Mouse (Mus musculus) embryonic stem cell, embryonic (primary cell): Measurements from ENCODE around the gene Gm20388.

Experiments
- CTCF ChIA-PET, 4 experiments: fragments of 300-600 bp in 2 of 4; fragments of 350-600 bp in 2 of 4; sonication (Branson Sonifier 250); formaldehyde crosslinking; loops; one replicate each; lab custom pipeline; 2022; ENCODE audit warnings: inconsistent platforms in 2 of 4; lab: Charles Lee
- POLR2A ChIA-PET, 4 experiments: fragments of 300-600 bp in 2 of 4; fragments of 350-600 bp in 2 of 4; sonication (Branson Sonifier 250); formaldehyde crosslinking; loops; one replicate each; lab custom pipeline; 2022; ENCODE audit warnings: antibody characterized with exemption in 4 of 4, inconsistent platforms in 1 of 4; lab: Charles Lee

The Gm20388 gene

DNA sequence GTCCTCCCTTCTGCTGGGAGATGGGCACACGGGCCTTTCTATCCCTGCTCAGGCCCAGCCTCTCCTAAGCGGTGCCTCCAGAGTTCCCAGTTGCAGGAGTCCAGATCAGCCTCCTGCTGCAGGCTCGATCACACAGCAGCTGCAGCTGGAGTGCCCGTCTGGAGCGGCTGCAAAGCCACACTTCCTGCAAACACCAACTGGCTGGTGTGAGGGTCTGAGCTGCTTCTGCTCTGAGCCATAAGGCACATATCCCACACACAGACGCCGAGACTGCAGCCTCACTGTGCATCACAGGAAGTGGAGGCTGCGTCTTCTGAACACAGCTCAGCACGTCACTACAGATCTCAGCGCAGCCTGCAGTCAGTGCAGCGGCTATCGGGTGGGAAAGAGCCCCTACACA, 2756.2 kb downstream of the Gm20388 start:
- CTCF ChIA-PET, result interaction anchor here in 1 of 4 experiments (1.5 kb wide), 1 partner anchor 25 kb away, joined by 5 read pairs; no protein-coding TSS in a partner anchor

DNA sequence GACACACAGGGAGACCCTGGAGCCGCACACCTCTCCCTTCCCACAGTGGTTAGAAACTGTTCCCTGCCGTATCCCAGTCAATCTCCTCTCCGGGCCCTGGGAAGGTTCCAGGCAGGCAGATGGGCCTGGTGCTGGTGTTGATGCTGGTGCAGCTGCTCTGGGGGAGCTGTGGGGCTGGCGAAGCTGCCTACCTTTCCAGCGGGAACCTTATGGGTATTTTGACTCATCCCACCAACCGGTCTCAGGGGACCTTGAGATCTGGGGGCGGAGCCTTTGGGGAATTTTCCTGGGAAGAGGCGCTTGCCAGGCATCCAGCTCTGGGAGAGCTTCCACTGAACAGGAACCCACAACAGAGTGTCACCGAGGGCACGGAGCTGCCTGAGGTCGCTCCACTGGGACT, 2757.2 kb downstream of the Gm20388 start:
- ChIA-PET CTCF (interaction anchor here in 2 of 4 experiments (0.7 to 1.7 kb wide), 4 partner anchors 8 to 208 kb away, joined by 3 to 7 read pairs (median 6); no protein-coding TSS in a partner anchor), POLR2A (interaction anchor here in 2 of 4 experiments (0.6 to 1.4 kb wide), 3 partner anchors 12 to 318 kb away, joined by 3 to 4 read pairs (median 3); no protein-coding TSS in a partner anchor)

More for the DNA sequence above, 2756.2 kb downstream of the Gm20388 start:
- POLR2A ChIA-PET, result interaction anchor here in 1 of 4 experiments (1.3 to 1.4 kb wide), 2 partner anchors 13 to 92 kb away, joined by 3 read pairs; no protein-coding TSS in a partner anchor

DNA sequence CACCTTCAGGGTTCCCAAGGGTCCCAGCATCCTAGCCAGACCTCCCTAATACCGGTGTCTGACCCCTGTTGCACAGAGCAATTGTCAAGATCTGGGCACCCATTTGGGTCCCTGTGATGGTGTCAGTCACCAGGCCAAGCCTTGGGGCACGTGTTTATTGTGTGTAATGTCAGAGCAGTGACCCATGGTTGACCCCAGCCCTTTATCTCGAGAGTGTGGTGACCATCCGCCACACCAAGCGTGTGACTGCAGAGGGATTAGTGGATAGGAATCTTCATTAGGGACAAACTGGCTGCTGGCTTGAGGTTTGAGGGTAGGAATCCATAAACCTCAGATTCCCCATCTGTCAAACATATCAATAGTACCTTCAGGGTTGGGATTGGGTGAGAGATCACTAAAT, 2758.7 kb downstream of the Gm20388 start:
- POLR2A ChIA-PET, result no interaction called here

DNA sequence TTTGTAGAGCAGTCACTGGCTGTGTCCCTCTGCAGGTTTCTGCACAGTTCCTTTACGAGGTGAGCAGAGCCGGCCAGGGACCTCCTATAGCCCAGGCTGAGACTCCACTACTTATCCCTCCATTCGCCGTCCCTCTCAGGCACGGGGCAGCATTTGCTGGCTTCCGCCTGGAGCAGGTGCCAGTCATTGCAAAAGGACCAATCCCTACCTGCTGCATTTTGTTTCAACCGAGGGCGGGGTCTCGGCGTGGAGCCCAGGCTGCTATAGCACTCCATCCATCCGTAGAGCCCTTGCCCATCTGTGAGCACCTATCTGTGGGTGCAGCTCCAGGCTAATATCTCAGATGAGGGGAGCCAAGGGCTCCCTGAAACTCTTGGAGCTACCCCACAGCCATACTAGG, 2759.4 kb downstream of the Gm20388 start:
- CTCF ChIA-PET, result interaction anchor here in 2 of 4 experiments (1.2 to 1.3 kb wide), 3 partner anchors 9 to 52 kb away, joined by 3 read pairs; no protein-coding TSS in a partner anchor
- POLR2A ChIA-PET, result no interaction called here

More for the DNA sequence above, 2758.7 kb downstream of the Gm20388 start:
- CTCF ChIA-PET, result no interaction called here

DNA sequence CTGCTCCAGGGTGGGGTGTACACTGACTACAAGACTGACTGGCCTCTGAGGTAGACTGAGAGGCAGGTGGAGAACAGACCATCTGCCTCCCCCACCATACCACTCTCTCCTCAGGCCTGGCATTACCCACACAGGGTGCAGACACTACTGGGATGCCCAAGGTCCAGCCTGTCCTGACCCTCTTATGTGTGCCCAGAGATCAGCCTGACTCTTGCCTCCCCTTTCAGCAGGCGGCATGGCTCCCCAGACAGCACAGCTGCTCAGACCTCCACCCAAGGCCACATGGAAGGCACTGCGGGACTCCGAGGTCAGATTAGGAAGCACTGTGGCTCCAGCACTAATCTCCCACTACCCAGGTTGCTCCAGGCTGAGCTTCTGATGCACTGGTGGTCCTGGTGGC, 2760.1 kb downstream of the Gm20388 start:
- CTCF ChIA-PET, result interaction anchor here in 3 of 4 experiments (0.6 to 2.0 kb wide), 6 partner anchors 9 to 165 kb away, joined by 3 to 6 read pairs (median 3); no protein-coding TSS in a partner anchor
- POLR2A ChIA-PET, result interaction anchor here in 1 of 4 experiments (1.3 kb wide), 1 partner anchor 59 kb away, joined by 3 read pairs; the partner anchor contains the start of genes Galns and Trappc2l

DNA sequence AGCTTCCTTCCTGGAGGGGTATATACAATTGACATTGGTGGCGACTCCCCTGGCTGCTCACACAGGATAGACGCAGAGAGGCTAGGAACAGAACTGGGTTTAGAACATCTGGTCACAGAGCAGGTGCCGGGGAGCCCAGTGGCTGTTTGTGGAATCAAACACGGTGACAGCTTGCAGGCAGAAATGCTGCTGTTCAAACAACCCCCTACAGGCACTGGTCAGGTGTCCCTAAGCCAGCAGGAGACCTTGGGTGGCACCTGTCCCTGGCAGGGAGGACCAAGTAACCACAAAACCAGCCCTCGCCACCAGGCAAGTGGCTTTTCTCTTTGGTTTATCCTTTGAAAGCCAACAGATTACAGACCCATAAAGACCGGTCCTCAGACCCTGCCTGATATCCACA, 2761.3 kb downstream of the Gm20388 start:
- CTCF ChIA-PET, result interaction anchor here in 3 of 4 experiments (0.6 to 2.0 kb wide), 4 partner anchors 12 to 385 kb away, joined by 3 to 6 read pairs (median 4); no protein-coding TSS in a partner anchor
- POLR2A ChIA-PET, result interaction anchor here in 2 of 4 experiments (0.7 to 1.3 kb wide), 2 partner anchors 60 to 67 kb away, joined by 3 read pairs; partner anchors contain the start of genes Galns (in 1 of the 2) and Trappc2l (in 1 of the 2)

DNA sequence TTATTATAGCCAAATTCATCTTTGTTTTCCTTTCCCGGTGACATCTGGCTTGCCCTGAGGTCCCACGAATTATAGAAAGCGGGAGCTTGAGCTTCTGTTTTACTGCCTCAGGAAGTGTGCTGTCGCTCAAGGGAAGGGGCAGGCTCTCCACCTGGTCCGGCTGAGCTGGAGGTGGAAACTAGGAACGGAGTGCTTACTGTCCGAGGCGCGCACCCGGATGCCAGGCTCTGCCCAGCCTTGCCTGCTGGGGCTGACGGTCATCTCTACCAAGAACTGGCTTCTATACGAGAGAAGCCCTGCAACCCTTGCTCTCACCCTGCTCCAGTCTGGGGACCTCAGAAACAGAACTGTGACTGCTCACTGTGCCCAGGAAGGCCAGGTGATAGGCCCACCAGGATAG, 2763.3 kb downstream of the Gm20388 start:
- CTCF ChIA-PET, result interaction anchor here in 1 of 4 experiments (0.6 to 2.5 kb wide), 2 partner anchors 14 to 44 kb away, joined by 3 to 6 read pairs; no protein-coding TSS in a partner anchor
- POLR2A ChIA-PET, result interaction anchor here in 1 of 4 experiments (1.1 kb wide), 1 partner anchor 33 kb away, joined by 5 read pairs; no protein-coding TSS in a partner anchor

DNA sequence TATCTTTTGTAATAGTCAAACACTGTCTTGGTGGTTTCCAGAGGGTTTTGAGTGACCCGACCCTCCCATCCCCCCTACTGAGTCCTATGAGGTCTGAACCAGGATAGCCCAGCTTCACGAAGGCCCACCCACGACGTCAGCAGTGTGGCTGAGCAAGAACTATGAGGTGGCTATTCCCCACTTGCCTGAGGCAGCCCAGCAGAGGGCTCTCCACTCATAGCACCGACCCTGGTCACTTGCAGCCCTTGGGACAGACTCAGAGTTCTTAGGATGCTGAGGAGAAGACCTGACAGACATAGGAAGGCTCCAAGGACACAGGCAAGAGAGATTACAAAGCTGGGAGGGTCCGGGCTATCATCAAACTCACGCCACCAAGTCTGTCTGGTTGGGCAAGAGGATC, 2764.4 kb downstream of the Gm20388 start:
- ChIA-PET CTCF (interaction anchor here in 3 of 4 experiments (0.6 to 2.5 kb wide), 4 partner anchors 15 to 177 kb away, joined by 3 to 12 read pairs (median 4); no protein-coding TSS in a partner anchor), POLR2A (interaction anchor here in 1 of 4 experiments (1.7 kb wide), 1 partner anchor 127 kb away, joined by 4 read pairs; no protein-coding TSS in a partner anchor)

DNA sequence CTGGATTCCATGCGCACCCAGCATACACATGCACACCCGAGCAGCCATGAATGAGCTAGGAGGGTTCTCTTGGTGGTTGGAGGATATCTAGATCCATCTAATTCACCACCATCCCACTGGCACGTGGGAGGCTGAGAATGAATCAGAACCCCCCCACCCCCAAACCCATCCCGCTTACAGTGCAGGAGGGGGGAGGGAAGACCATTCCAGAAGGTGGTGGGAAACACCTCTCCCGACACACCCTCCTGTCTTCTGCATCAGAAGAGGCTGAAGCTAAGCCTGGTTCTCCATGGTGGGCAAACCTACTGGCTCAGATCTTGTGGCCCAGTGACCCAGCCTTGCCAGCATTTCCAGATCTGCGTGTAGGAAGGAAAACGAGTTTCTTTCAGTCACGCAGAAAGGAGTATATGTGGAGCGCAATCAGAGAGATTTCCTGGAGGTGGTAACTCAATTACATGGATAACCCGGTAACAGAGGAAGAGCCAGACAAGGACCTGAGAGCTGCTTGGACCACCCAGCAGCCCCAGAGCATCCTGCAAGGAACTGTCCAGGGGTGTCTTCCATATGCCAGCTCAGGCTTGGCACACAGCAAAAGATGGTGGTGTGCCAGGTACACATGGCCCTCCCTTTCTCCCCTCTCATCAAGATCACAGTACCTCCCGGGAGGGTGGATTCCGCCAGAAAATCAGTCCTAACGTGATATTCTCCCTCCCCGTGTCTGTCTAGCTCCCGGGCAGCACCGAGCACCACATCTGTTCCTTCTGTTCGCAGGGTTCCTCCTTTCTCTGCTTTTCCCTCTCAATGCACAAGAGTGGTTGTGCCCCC, 2765.2 kb downstream of the Gm20388 start:
- CTCF ChIA-PET, result interaction anchor here in 3 of 4 experiments (0.6 to 2.5 kb wide), 5 partner anchors 16 to 1196 kb away, joined by 3 to 12 read pairs (median 3); no protein-coding TSS in a partner anchor
- POLR2A ChIA-PET, result interaction anchor here in 1 of 4 experiments (0.6 to 1.7 kb wide), 3 partner anchors 128 to 645 kb away, joined by 3 to 7 read pairs (median 4); no protein-coding TSS in a partner anchor

DNA sequence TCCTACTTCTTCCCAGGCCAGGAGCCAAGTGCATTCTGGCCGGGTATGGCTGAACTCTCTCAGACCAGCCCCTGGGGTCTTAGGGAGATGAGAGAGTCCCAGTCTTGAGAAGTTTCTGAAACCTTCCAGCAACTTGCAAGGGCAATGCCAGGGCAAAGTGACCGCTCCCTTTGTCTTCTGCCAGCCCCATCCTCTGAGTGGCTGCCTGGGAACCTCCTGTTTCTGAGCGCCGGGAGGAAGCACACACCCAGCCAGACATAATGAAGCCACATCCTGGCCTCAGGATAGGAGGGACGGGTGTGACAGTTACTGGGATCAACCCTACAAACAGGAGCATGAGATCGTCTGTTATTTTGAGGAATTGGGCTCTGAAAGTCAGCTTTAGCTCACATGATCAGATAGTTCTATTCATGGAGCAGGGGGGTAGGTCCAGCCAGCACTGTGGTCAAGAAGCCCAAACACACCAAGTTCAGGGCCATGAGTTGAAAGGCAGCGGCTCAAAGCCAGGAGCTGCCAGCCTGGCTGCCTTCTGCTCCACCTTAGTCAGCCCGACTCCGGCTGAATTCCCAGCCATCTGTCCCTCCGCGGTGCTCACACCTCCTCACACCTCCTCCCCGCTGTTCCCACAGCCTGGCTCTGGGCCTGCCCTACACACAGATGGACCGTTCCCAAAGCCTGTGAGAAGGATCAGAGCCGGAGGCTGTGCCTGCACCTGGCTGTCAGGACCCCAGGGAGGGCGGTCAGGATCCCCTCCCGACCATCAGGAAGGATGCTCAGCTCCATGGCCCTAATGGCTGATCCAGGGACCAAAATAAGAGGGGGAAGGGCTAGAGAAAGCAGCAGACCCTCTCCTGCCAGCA, 2766.2 kb downstream of the Gm20388 start:
- ChIA-PET POLR2A (interaction anchor here in 3 of 4 experiments (0.6 to 1.7 kb wide), 7 partner anchors 19 to 458 kb away, joined by 3 to 7 read pairs (median 4); partner anchors contain the start of genes Cdt1 (in 1 of the 3), Galns (in 1 of the 3) and Trappc2l (in 1 of the 3)), CTCF (interaction anchor here in 3 of 4 experiments (0.6 to 1.5 kb wide), 6 partner anchors 17 to 1195 kb away, joined by 3 to 4 read pairs (median 3); partner anchors contain the start of gene Cbfa2t3 (in 1 of the 3))

DNA sequence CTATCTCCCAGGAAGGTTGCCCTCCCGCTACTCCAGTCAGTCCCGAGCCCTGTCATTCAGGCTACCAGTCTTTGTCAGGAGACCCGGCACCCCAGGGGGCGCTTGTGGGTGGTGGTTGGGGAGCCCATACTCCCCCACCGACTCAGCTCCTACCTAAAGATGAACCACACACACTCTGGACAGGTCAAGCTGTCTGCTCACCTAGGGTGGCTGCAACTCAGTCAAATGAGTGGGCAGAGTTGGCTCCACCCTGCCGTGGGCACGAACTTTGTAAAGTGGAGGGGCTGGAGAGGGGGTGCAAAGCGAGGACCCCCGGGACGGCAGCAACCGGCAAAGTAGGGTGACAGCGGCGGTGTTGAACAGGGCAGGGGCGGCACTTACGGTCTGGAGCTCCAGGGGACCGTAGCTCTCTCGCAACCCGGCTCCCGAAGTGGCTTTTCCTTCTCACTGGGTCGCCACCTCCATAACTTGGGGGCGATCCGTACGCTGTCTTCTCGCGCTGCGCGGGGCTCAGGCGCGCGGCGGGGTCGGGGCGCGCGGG, 2766.9 kb downstream of the Gm20388 start:
- ChIA-PET POLR2A (interaction anchor here in 3 of 4 experiments (0.6 to 1.5 kb wide), 6 partner anchors 20 to 445 kb away, joined by 3 to 7 read pairs (median 4); partner anchors contain the start of genes Galns (in 2 of the 3), Trappc2l (in 2 of the 3) and Cdt1 (in 1 of the 3)), CTCF (interaction anchor here (0.6 to 1.5 kb wide), 11 partner anchors 17 to 365 kb away, joined by 3 to 6 read pairs (median 4); partner anchors contain the start of gene Cbfa2t3 (in 1 of the 4))

DNA sequence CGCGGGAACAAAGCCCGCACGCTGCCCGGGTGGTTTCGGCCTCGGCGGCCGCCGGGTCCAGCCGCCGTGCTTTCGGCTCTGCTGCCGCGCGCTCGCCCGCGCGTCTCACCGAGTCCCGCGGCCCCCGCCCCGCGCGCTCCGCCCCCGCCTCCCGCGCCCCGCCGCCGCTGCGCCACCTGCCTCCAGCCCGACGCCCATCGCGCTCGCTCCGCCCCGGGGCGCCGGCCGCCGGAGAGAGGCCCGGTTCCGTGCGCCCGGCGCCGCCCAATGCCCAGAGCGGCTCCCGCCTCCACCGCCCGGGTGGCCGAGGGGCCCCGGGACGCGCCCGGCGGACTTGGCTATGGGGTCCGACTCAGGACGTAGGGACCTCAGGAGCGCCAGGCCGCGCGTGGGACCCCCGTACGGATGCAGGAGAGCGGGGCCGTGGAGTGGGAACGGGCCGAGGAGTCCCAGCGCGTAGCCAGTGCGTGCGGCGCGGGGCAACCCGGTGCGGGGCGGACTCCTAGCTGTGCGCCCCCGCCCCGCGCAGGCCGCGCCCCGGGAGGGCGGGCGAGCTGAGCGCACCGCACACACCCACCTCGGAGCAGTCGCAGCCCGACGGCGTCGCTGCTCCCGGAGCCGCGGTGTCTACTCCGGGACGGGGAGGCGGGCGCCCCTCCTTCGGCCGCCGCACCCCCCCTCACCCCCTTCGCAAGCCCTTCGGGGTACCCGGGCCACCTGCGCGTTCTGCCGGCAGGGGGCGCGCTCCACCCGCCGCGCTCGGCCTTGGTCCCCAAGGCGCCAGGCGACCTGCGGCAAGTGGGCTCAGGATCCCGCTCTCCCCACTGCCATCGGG, 2767.6 kb downstream of the Gm20388 start:
- ChIA-PET CTCF (interaction anchor here (0.6 to 1.5 kb wide), 17 partner anchors 9 to 381 kb away, joined by 3 to 6 read pairs (median 3); partner anchors contain the start of genes Cbfa2t3 (in 1 of the 4), Cdt1 (in 1 of the 4) and Mvd (in 1 of the 4)), POLR2A (interaction anchor here in 2 of 4 experiments (1.5 kb wide), 2 partner anchors 67 kb away, joined by 4 to 7 read pairs; partner anchors contain the start of genes Galns (in 2 of the 2) and Trappc2l (in 2 of the 2))

DNA sequence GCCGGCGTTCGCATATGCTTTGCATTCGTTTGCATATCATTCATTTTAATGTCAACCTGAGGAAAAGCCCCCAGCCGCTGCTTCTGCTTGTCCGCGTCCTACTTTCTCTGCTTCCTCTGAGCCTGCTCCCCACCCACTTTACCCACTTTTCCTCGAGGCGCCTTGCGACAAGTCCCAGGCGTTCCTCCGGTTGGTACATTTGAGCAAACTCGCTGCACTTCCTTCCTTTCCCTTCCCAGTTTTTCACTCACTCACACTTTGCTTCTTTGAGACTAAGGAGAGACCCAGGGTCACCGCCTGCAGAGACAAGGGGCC, 2768.2 kb downstream of the Gm20388 start:
- CTCF ChIA-PET, result interaction anchor here (0.6 to 2.0 kb wide), 10 partner anchors 8 to 380 kb away, joined by 3 to 7 read pairs (median 4); partner anchors contain the start of genes Cdt1 (in 1 of the 4) and Mvd (in 1 of the 4)
- POLR2A ChIA-PET, result interaction anchor here in 1 of 4 experiments (1.5 to 2.5 kb wide), 2 partner anchors 20 to 68 kb away, joined by 4 to 8 read pairs; partner anchors contain the start of genes Cbfa2t3, Galns and Trappc2l

DNA sequence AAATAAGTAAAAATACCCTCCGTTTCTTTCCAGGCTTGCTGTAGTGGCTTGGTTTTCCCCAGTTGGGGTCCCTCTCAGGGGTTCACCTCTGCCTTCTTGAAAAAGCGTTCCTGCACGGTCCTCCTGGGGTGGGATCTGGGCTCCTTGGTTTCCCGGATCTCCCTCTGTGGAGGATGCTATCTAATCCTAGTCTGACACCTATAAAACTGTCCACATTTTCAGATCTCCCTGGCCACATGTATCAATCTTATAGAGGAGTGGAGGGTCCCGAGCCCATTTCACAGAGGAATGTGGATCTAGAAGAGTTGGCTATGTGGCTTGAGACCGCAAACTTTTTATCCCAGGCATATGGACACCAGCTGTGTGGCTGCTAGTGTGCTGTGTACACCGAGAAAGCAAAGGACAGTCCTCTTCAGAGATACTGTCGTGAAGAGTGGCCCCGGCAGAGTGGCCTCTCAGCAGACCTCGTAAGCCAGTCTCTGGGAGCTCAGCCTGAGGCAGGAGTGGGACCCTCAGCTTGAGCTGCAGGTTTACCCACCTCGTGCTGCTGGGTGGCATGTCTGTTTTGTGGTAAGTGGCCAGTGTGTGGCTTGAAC, 2768.8 kb downstream of the Gm20388 start:
- ChIA-PET CTCF (interaction anchor here in 3 of 4 experiments (1.0 to 2.0 kb wide), 11 partner anchors 16 to 134 kb away, joined by 3 to 7 read pairs (median 5); partner anchors contain the start of gene Cdt1 (in 1 of the 3)), POLR2A (interaction anchor here in 2 of 4 experiments (0.5 to 2.5 kb wide), 18 partner anchors 12 to 1226 kb away, joined by 3 to 8 read pairs (median 3); partner anchors contain the start of genes Galns (in 2 of the 2), Cbfa2t3 (in 1 of the 2), Chmp1a (in 1 of the 2) and Spata33 (in 1 of the 2))

DNA sequence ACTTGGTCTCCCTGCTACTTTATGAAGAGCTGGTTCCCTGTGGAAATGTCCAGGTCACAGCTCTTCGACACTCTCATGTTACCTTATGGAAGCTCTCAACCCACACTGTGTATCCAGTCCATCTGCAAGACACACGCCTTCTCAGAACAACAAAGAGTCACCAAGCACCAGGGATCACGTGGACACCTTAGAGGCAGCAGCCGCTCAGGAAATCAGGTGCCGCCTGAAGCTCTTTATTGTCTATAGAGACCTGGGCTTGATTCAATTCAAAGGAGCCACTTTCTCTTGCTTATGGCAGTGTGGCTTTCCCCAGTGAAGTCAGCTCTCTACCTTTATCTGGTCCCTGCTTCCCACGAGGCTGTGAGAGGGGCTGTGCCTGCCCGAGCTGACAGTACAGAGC, 2769.5 kb downstream of the Gm20388 start:
- CTCF ChIA-PET, result interaction anchor here (0.5 to 2.0 kb wide), 14 partner anchors 16 to 659 kb away, joined by 3 to 7 read pairs (median 4); no protein-coding TSS in a partner anchor

More for the DNA sequence above, 2769.5 kb downstream of the Gm20388 start:
- POLR2A ChIA-PET, result interaction anchor here in 2 of 4 experiments (0.5 to 2.5 kb wide), 19 partner anchors 13 to 563 kb away, joined by 3 to 8 read pairs (median 3); partner anchors contain the start of genes Galns (in 2 of the 2), Cbfa2t3 (in 1 of the 2), Chmp1a (in 1 of the 2) and Spata33 (in 1 of the 2)
